Mouse (Mus musculus) limb, embryonic 10.5 days (tissue): ENCODE results near the gene Foxl2. TPM values are rescaled to one million over a fixed set of nuclear protein-coding genes. Genes with fewer than 3 reads are reported as not detected.

Experiments
- polyA plus RNA-seq: library from polyadenylated mRNA; unstranded; fragments of >200 nt; fragmentation: Nextera tagmentation; extraction: Ambion mirVana; gene quantifications from 2 replicates; pipeline ENCODE4 v1.2.1, GENCODE M21; 2016

Foxl2 gene
- polyA plus RNA-seq, 1 experiment from 2014 or later, result not detected

Other genes starting within 250 kb of the Foxl2 start
- not detected in 2 replicates for gene Prr23a1, start 112.8 kb upstream of the Foxl2 start, polyA plus RNA-seq
- gene Prr23a2, start 98.8 kb upstream of the Foxl2 start, polyA plus RNA-seq, result not detected in 2 replicates
- 0.10 and 0.31 TPM in 2 replicates for gene Prr23a3, start 90.5 kb upstream of the Foxl2 start, polyA plus RNA-seq
- not detected in 2 replicates for gene 7420426K07Rik, start 52.2 kb upstream of the Foxl2 start, polyA plus RNA-seq
- gene Faim, start 31.1 kb downstream of the Foxl2 start, polyA plus RNA-seq, result 54.4 and 57.3 TPM in 2 replicates
- not detected in 2 replicates for gene Gm1123, start 80.4 kb downstream of the Foxl2 start, polyA plus RNA-seq
- 0.78 and 1.1 TPM in 2 replicates for gene Pik3cb, start 185.3 kb downstream of the Foxl2 start, polyA plus RNA-seq